Mouse (Mus musculus) liver, embryonic 16.5 days (tissue): Measurements from ENCODE around the gene Csf3. TPM values are rescaled to one million over a fixed set of nuclear protein-coding genes. Genes with fewer than 3 reads are reported as not detected.

ENCODE experiments used
- ATAC-seq: fragments of 200-750 bp; cut with Nextera tagmentation; 2 replicates; pipeline ENCODE4 v1.8.0; 2017; ENCODE audit warnings: low read depth, mild to moderate bottlenecking, moderate number of reproducible peaks, moderate library complexity
- H3K27ac ChIP-seq: fragments of 300-500 bp; sonication (generic); 2 replicates; pipeline ENCODE4 v1.5.1; 2014; ENCODE audit warnings: mild to moderate bottlenecking, low read length
- H3K27me3 ChIP-seq: fragments of 300-500 bp; sonication (generic); 2 replicates; pipeline ENCODE4 v1.6.1; 2014; ENCODE audit warnings: low read depth, low read length, mixed read lengths; ENCODE audit not compliant: control insufficient read depth, insufficient read depth
- H3K36me3 ChIP-seq: fragments of 300-500 bp; sonication (generic); 2 replicates; pipeline ENCODE4 v1.6.1; 2014; ENCODE audit warnings: mild to moderate bottlenecking; ENCODE audit not compliant: control insufficient read depth, insufficient read depth
- H3K4me1 ChIP-seq: fragments of 300-500 bp; sonication (generic); 2 replicates; pipeline ENCODE4 v1.6.1; 2014; ENCODE audit warnings: low read depth, low read length, mixed read lengths; ENCODE audit not compliant: control insufficient read depth
- H3K4me2 ChIP-seq: fragments of 300-500 bp; sonication (generic); 2 replicates; pipeline ENCODE4 v1.6.1; 2014; ENCODE audit warnings: low read depth, low read length, mixed read lengths
- H3K4me3 ChIP-seq: fragments of 300-500 bp; sonication (generic); 2 replicates; pipeline ENCODE4 v1.5.1; 2014; ENCODE audit warnings: low read depth, mild to moderate bottlenecking, low read length
- H3K9ac ChIP-seq: fragments of 300-500 bp; sonication (generic); 2 replicates; pipeline ENCODE4 v1.6.1; 2014; ENCODE audit warnings: low read depth, low read length
- H3K9me3 ChIP-seq: fragments of 300-500 bp; sonication (generic); replicated peaks from 2 replicates; pipeline ENCODE4 v1.6.1; 2016; ENCODE audit warnings: low read length; ENCODE audit not compliant: control insufficient read depth
- WGBS: fragments of 180-500 bp; shearing (Covaris S2); extraction: QIAGEN DNeasy Blood & Tissue Kit; methylation state at CpG from one replicate; pipeline ENCODE4 v1.1.7; 2014; ENCODE audit not compliant: insufficient replicate concordance; 5-methylcytosine and 5-hydroxymethylcytosine counted together
- polyA plus RNA-seq: library from polyadenylated mRNA; unstranded; fragments of >200 nt; fragmentation: Nextera tagmentation; extraction: Ambion mirVana; gene quantifications from 2 replicates; pipeline ENCODE4 v1.2.1, GENCODE M21; 2015

The Csf3 gene
- polyA plus RNA-seq, 1 experiment from 2014 or later, result not detected

DNA sequence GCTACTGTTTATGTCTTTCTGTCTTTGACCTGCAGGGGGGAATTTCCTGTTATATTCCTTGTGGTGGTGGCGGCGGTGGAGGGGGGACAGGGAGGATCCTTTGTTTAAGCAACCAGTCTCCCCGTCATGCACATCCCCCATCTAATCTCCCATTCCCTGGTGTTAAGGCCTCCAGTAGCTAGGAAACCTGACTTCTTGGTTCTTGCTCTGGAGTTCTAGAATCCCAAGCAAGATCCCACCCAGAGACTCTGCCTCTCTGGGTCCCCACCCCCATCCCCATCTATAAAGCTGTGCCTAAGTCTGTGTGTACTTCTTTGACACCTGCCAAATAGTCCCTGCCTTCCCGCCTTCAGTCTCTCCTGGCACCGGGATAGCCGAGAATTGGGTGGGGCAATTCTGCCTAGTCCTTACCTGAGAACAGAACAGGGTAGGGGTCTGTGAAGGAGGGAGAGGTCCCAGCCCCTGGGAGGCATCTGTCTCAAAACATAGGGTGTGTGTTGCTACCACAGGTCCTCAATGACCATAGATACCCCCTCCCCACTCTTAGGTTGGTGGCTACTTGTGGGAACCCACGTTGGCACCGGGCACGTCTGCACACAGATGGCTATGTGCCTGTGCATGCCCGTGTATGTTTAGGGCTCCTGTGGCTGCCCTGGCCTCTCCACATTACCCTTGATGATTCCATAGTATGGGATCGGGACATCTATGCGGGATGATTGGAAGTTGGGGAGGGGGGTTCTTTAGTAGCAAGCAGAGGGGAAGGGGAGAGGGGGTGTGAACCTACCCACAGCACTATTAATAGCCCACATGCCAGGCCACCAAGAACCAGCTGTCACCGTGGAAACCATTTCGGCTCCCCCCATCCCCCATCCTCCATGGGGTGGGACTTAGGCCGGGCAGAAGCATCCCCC is 47.7 kb downstream of the Csf3 start:
- no peak overlapping the region for H3K4me2 ChIP-seq
- no peaks in the 10 kb centered on the region for H3K9me3 ChIP-seq
- no peak overlapping the region for H3K9ac ChIP-seq
- no peak for ATAC-seq
- H3K27me3 ChIP-seq, result no peaks in the 10 kb centered on the region
- no peak overlapping the region; the same call in 1 of the 2 replicates for H3K27ac ChIP-seq
- no peak overlapping the region for H3K4me3 ChIP-seq
- peaks cover 98% of the 10 kb centered on the region for H3K4me1 ChIP-seq
- H3K36me3 ChIP-seq, result no peaks in the 10 kb centered on the region; the same call in 1 of the 2 replicates
- WGBS, result 44% methylated on average over 15 of the region's 15 CpGs

DNA sequence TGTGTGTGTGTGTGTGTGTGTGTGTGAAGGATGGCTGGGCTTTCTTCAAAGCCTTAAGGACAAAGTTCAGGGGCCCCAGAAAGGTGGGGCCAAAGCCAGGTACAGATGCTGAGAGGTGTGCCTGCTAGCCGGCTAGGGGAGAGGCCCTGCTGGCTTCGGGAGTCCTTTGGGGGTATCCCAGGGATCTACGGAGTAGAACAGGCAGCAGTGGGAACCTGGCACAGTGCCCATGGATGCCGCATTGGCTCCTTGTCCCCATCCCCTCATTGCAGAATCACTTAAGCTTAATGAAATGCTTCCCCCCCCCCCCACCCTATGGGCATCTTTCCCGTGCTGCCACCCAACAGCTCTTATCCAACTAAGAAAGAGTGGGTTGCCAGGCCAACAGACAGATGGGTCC is 48.7 kb downstream of the Csf3 start:
- Histone ChIP-seq H3K4me3 (no peak overlapping the region), H3K9me3 (no peaks in the 10 kb centered on the region), H3K9ac (no peak overlapping the region), H3K4me1 (peaks cover 98% of the 10 kb centered on the region), H3K4me2 (no peak overlapping the region), H3K27me3 (no peaks in the 10 kb centered on the region), H3K36me3 (no peaks in the 10 kb centered on the region; the same call in 1 of the 2 replicates), H3K27ac (no peak overlapping the region; the same call in 1 of the 2 replicates)
- ATAC-seq, result no peak
- 56% methylated on average over 5 of the region's 5 CpGs for WGBS

DNA sequence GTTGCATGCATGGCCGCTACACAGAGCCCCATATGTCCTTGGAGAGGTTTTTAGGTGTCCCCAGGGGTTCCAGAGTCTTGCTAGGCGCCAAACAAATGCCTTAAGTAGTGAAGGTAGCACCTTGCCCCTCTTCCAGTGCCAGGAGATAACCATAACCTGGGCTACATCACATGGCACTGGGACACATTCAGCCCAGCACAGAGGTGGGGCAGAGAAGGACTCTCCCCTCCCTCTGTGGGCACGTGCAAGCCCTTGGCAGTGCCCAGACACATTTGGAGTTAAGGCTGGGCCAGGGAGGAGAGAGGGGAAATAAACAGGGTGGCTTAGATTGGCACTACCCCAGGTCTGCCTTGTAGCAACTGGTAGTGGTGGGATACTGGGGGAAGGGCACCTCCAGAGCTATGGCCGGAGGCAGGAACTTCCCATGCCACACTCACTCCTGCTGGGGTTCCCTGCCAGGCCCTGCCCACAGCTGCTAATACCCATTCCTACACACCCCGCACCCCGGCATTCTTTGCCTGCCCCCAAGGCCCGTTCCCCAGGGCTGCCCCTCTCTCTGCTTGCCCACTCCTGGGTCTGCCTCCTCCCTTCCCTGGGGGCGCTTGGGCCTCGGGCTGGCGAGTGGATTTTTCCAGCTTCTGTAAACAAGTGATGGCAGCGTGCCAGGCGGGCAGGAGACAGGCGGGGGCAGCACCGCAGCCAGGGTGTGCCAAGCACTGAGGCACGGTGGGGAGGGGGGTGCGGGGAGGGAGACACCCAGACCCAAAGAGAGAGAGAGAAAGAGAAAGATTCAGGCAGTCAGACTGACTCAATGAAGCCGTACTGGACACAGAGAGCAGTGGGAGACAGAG is 49.5 kb downstream of the Csf3 start:
- Histone ChIP-seq H3K9me3 (no peaks in the 10 kb centered on the region), H3K9ac (peak overlapping the region; percentile 54), H3K4me2 (peak overlapping the region; percentile 52), H3K4me3 (peak overlapping the region; percentile 34), H3K4me1 (peaks cover 97% of the 10 kb centered on the region), H3K36me3 (no peaks in the 10 kb centered on the region; the same call in 1 of the 2 replicates), H3K27ac (peak overlapping the region; percentile 58), H3K27me3 (no peaks in the 10 kb centered on the region)
- WGBS, result 24% methylated on average over 17 of the region's 17 CpGs
- 0 out of 2 replicates have a peak, but pooled peaks have one; percentile 1 for ATAC-seq

DNA sequence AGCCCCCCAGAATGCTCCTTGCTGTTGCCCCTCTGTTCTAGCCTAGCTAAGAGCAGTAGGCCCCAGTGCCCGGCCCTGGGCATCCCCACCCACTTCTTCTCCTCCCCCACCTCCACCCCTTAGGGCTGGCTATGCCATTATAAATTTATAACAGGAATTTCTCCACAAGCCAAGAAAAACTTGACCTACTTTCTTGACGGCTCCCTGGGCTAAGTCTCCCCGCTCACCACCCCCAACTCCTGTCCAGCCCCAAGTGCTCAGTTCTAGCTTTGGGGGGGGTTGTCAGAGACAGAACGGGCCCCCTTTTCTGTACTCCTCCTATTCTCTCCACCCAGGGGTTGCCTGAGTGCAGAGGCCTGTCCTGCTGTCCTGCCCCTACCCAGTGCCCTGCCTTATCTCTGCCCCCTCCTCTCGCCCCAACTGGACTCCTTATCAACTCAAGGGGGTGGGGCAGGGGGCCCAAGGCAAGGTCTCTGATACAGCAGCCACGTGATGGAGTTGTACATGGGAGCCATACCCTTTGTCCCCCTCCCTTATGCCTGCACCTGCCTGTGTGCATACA is 50.2 kb downstream of the Csf3 start:
- no peaks in the 10 kb centered on the region; the same call in 1 of the 2 replicates for H3K36me3 ChIP-seq
- peaks cover 97% of the 10 kb centered on the region for H3K4me1 ChIP-seq
- H3K27me3 ChIP-seq, result no peaks in the 10 kb centered on the region
- H3K4me2 ChIP-seq, result peak overlapping the region; percentile 52
- no peaks in the 10 kb centered on the region for H3K9me3 ChIP-seq
- WGBS, result 9% methylated on average over 6 of the region's 6 CpGs
- H3K4me3 ChIP-seq, result peak overlapping the region; percentile 34
- H3K27ac ChIP-seq, result peak overlapping the region; percentile 58
- peak; percentile 81 for ATAC-seq
- H3K9ac ChIP-seq, result peak overlapping the region; percentile 54

DNA sequence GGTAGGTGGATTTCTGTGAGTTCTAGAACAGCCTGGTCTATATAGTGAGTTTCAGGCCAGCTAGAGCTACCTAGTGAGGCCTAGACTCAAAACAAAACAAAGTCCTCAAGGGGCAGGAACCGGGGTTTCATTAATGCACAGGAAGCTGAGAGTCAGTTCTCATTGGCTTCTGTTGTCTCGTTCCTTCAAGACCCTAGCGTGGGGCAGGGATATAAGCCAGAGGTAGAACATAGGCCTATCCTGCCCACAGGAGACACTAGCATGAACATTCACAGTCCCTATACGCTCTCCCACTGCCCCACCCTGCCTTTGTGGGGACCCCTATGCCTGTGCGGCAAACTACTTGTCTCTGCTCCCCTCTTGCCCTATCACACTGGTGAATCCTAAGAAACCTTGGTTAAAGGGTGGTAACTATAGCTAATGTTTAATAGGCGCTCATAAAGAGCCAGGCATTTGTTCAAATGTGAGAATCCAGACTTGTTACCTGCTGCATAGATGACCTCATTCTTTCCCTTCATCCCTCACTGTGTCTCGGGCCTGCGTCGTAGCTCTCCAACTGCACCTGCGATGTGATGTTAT is 51.6 kb downstream of the Csf3 start:
- H3K4me3 ChIP-seq, result no peak overlapping the region
- 66% methylated on average over 10 of the region's 10 CpGs for WGBS
- H3K27me3 ChIP-seq, result no peaks in the 10 kb centered on the region
- peak overlapping the region; percentile 58 for H3K27ac ChIP-seq
- H3K36me3 ChIP-seq, result no peaks in the 10 kb centered on the region; the same call in none of the 2 replicates
- peak overlapping the region; percentile 54 for H3K9ac ChIP-seq
- peaks cover 94% of the 10 kb centered on the region for H3K4me1 ChIP-seq
- peak overlapping the region; percentile 52 for H3K4me2 ChIP-seq
- no peaks in the 10 kb centered on the region for H3K9me3 ChIP-seq
- no peak for ATAC-seq

Other genes with a start within 250 kb of the Csf3 start
- 0.19 and 0.20 TPM in 2 replicates for gene Ikzf3, start 155.2 kb upstream of the Csf3 start, polyA plus RNA-seq
- 0.60 and 0.85 TPM in 2 replicates for gene Zpbp2, start 150.2 kb upstream of the Csf3 start, polyA plus RNA-seq
- gene Ormdl3, start 113.9 kb upstream of the Csf3 start, polyA plus RNA-seq, result 36.6 and 38.4 TPM in 2 replicates
- gene Lrrc3c, start 103.0 kb upstream of the Csf3 start, polyA plus RNA-seq, result not detected in 2 replicates
- gene Gm12355, start 75.6 kb upstream of the Csf3 start, polyA plus RNA-seq, result 0.12 and 0.47 TPM in 2 replicates
- gene Gsdma3, start 74.9 kb upstream of the Csf3 start, polyA plus RNA-seq, result not detected in 2 replicates
- not detected in 2 replicates for gene Gsdma2, start 54.5 kb upstream of the Csf3 start, polyA plus RNA-seq
- gene Gsdma, start 36.9 kb upstream of the Csf3 start, polyA plus RNA-seq, result 0.04 TPM in 1 of 2 replicates, not detected in the other
- 86.4 and 86.5 TPM in 2 replicates for gene Psmd3, start 18.7 kb upstream of the Csf3 start, polyA plus RNA-seq
- 22.8 and 23.8 TPM in 2 replicates for gene Med24, start 28.2 kb downstream of the Csf3 start, polyA plus RNA-seq
- 6.5 and 7.7 TPM in 2 replicates for gene Thra, start 39.4 kb downstream of the Csf3 start, polyA plus RNA-seq
- gene Nr1d1, start 74.1 kb downstream of the Csf3 start, polyA plus RNA-seq, result 0.65 and 0.66 TPM in 2 replicates
- gene Msl1, start 94.3 kb downstream of the Csf3 start, polyA plus RNA-seq, result 4.9 and 5.3 TPM in 2 replicates
- 11.6 and 13.6 TPM in 2 replicates for gene Casc3, start 103.6 kb downstream of the Csf3 start, polyA plus RNA-seq
- 0.06 and 0.18 TPM in 2 replicates for gene Rapgefl1, start 135.5 kb downstream of the Csf3 start, polyA plus RNA-seq
- 1.2 and 1.6 TPM in 2 replicates for gene Wipf2, start 162.4 kb downstream of the Csf3 start, polyA plus RNA-seq
- gene Cdc6, start 206.5 kb downstream of the Csf3 start, polyA plus RNA-seq, result 52.7 and 57.3 TPM in 2 replicates
- gene Rara, start 226.6 kb downstream of the Csf3 start, polyA plus RNA-seq, result 4.2 and 5.4 TPM in 2 replicates